Mouse (Mus musculus): ENCODE measurements at regions not wholly inside any gene's neighbourhood (a gene's known extent, or its start where the extent isn't known, plus 50 kb on each side); places are given as distances from the start of the nearest gene placed in this dataset.

- H3K9ac ChIP-seq (replicated peaks; ENCODE audit: low read length): no peak overlapping the region
- no peak overlapping the region for H3K4me2 ChIP-seq (ENCODE audit: low read depth, low read length)
- no peak overlapping the region for H3K4me3 ChIP-seq (ENCODE audit: low read length)
- no peaks in the 10 kb centered on the region for H3K36me3 ChIP-seq (ENCODE audit: insufficient read depth, low read length)
- no peaks in the 10 kb centered on the region for H3K9me3 ChIP-seq (ENCODE audit: low read length)
- ATAC-seq: peak; percentile 75
- H3K27ac ChIP-seq: no peak overlapping the region
- TF ChIP-seq CTCF (IDR thresholded peaks at IDR 0.05; ENCODE audit: low read depth): peak; percentile 83
- H3K4me1 ChIP-seq (ENCODE audit: insufficient read depth, low read length): no peaks in the 10 kb centered on the region
- WGBS: 6% methylated on average over 2 of the region's 2 CpGs
- DNase-seq (ENCODE audit: low spot score): peak; percentile 85
- no peaks in the 10 kb centered on the region for H3K27me3 ChIP-seq (ENCODE audit: insufficient read depth, low read length)
These were observed 221.2 kb downstream of the Myh15 start for GRCm38 (mm10) chr16:49278478-49278877.

- no peaks in the 10 kb centered on the region for H3K9me3 ChIP-seq (ENCODE audit: low read length)
- no peak overlapping the region for H3K4me3 ChIP-seq (ENCODE audit: low read length)
- DNase-seq (ENCODE audit: low spot score) (peak; percentile 60), ATAC-seq (peak; percentile 74)
- no peaks in the 10 kb centered on the region for H3K36me3 ChIP-seq (ENCODE audit: insufficient read depth, low read length)
- no peaks in the 10 kb centered on the region for H3K27me3 ChIP-seq (ENCODE audit: insufficient read depth, low read length)
- no peak overlapping the region for H3K27ac ChIP-seq
- H3K9ac ChIP-seq (replicated peaks; ENCODE audit: low read length): no peak overlapping the region
- H3K4me2 ChIP-seq (ENCODE audit: low read depth, low read length): no peak overlapping the region
- no peaks in the 10 kb centered on the region for H3K4me1 ChIP-seq (ENCODE audit: insufficient read depth, low read length)
- TF ChIP-seq CTCF (IDR thresholded peaks at IDR 0.05; ENCODE audit: low read depth): no peak
- 49% methylated on average over 4 of the region's 4 CpGs for WGBS
These were observed 230.9 kb downstream of the Myh15 start for GRCm38 (mm10) chr16:49288096-49288714.

GRCm38 (mm10) chr16:49289200-49290079, 232.2 kb downstream of the Myh15 start:
- ATAC-seq: no peak
- Histone ChIP-seq H3K9me3 (ENCODE audit: low read length) (no peaks in the 10 kb centered on the region), H3K4me2 (ENCODE audit: low read depth, low read length) (no peak overlapping the region), H3K4me3 (ENCODE audit: low read length) (no peak overlapping the region), H3K36me3 (ENCODE audit: insufficient read depth, low read length) (no peaks in the 10 kb centered on the region), H3K27me3 (ENCODE audit: insufficient read depth, low read length) (no peaks in the 10 kb centered on the region), H3K4me1 (ENCODE audit: insufficient read depth, low read length) (no peaks in the 10 kb centered on the region), H3K9ac (replicated peaks; ENCODE audit: low read length) (no peak overlapping the region), H3K27ac (no peak overlapping the region)
- DNase-seq (ENCODE audit: low spot score): peak; percentile 9
- TF ChIP-seq CTCF (IDR thresholded peaks at IDR 0.05; ENCODE audit: low read depth): no peak
- 83% methylated on average over 10 of the region's 10 CpGs for WGBS

GRCm38 (mm10) chr16:49303612-49304307, 246.5 kb downstream of the Myh15 start:
- 60% methylated on average over 6 of the region's 6 CpGs for WGBS
- Histone ChIP-seq H3K27me3 (ENCODE audit: insufficient read depth, low read length) (no peaks in the 10 kb centered on the region), H3K36me3 (ENCODE audit: insufficient read depth, low read length) (no peaks in the 10 kb centered on the region), H3K27ac (no peak overlapping the region), H3K4me2 (ENCODE audit: low read depth, low read length) (no peak overlapping the region), H3K4me3 (ENCODE audit: low read length) (no peak overlapping the region), H3K9ac (replicated peaks; ENCODE audit: low read length) (no peak overlapping the region), H3K9me3 (ENCODE audit: low read length) (no peaks in the 10 kb centered on the region), H3K4me1 (ENCODE audit: insufficient read depth, low read length) (no peaks in the 10 kb centered on the region)
- DNase-seq (ENCODE audit: low spot score): no peak
- no peak for TF ChIP-seq CTCF (IDR thresholded peaks at IDR 0.05; ENCODE audit: low read depth)
- ATAC-seq: no peak

GRCm38 (mm10) chr16:49304354-49304753, 247.1 kb downstream of the Myh15 start:
- Histone ChIP-seq H3K9me3 (ENCODE audit: low read length) (no peaks in the 10 kb centered on the region), H3K4me2 (ENCODE audit: low read depth, low read length) (no peak overlapping the region), H3K4me3 (ENCODE audit: low read length) (no peak overlapping the region), H3K36me3 (ENCODE audit: insufficient read depth, low read length) (no peaks in the 10 kb centered on the region), H3K27ac (no peak overlapping the region), H3K9ac (replicated peaks; ENCODE audit: low read length) (no peak overlapping the region), H3K4me1 (ENCODE audit: insufficient read depth, low read length) (no peaks in the 10 kb centered on the region), H3K27me3 (ENCODE audit: insufficient read depth, low read length) (no peaks in the 10 kb centered on the region)
- no peak for TF ChIP-seq CTCF (IDR thresholded peaks at IDR 0.05; ENCODE audit: low read depth)
- 72% methylated on average over 2 of the region's 2 CpGs for WGBS
- ATAC-seq (no peak), DNase-seq (ENCODE audit: low spot score) (no peak)

GRCm38 (mm10) chr16:49317061-49317460, 259.8 kb downstream of the Myh15 start:
- no peak for TF ChIP-seq CTCF (IDR thresholded peaks at IDR 0.05; ENCODE audit: low read depth)
- Histone ChIP-seq H3K27ac (no peak overlapping the region), H3K36me3 (ENCODE audit: insufficient read depth, low read length) (no peaks in the 10 kb centered on the region), H3K4me1 (ENCODE audit: insufficient read depth, low read length) (no peaks in the 10 kb centered on the region), H3K27me3 (ENCODE audit: insufficient read depth, low read length) (no peaks in the 10 kb centered on the region), H3K4me2 (ENCODE audit: low read depth, low read length) (no peak overlapping the region), H3K9ac (replicated peaks; ENCODE audit: low read length) (no peak overlapping the region), H3K9me3 (ENCODE audit: low read length) (no peaks in the 10 kb centered on the region), H3K4me3 (ENCODE audit: low read length) (no peak overlapping the region)
- no peak for ATAC-seq
- 75% methylated on average over 2 of the region's 2 CpGs for whole genome bisulfite sequencing
- no peak for DNase-seq (ENCODE audit: low spot score)
